Mouse (Mus musculus): ENCODE data around the gene Wipf3.

DNA sequence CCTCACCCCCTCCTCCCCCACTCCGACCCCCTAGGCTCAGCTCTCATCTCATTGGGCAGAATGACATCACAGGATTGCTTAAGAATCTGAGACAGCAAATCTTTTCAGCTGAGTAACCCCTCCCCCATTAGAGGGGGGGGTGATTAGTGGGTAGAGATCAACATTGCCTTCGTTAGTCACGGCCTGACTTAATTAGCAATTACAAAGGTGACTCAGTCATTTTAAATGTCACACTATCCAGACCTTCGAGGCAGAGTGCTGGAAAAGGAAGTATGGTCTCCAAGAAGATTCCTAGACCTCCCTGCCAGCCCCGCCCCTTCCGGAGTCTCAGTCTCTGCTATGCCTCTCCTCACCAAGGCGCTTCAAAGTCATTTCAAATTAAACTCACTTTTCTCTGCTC, 6.3 kb downstream of the Wipf3 start:
- no peak for TF ChIP-seq POLR2A (IDR thresholded peaks at IDR 0.05; ENCODE audit: borderline replicate concordance, extremely low read depth, insufficient read depth, insufficient read length, poor library complexity, severe bottlenecking)
- no peak for TF ChIP-seq CTCF (IDR thresholded peaks at IDR 0.05; ENCODE audit: borderline replicate concordance, extremely low read depth, insufficient read depth, insufficient read length)

Measured in brain, embryonic 14.5 days (tissue).